Mouse (Mus musculus) G1E (cell line): Measurements from ENCODE around the gene Chml. TPM values are rescaled to one million over a fixed set of nuclear protein-coding genes. Genes with fewer than 3 reads are reported as not detected.

Experiments
- ATAC-seq: 2 replicates; pipeline ENCODE4 v1.8.0; 2016; ENCODE audit warnings: mild to moderate bottlenecking; ENCODE audit not compliant: insufficient number of reproducible peaks, poor library complexity, low FRiP score, severe bottlenecking; ENCODE audit errors: extremely low read depth
- DNase-seq: peaks from one replicate; pipeline ENCODE4 v3.0.0; 2012; ENCODE audit warnings: low spot score
- H3K27me3 ChIP-seq: 2 replicates; pipeline ENCODE4 v1.6.1; 2012; ENCODE audit warnings: mild to moderate bottlenecking, low read length, inconsistent platforms; ENCODE audit not compliant: insufficient read depth
- H3K36me3 ChIP-seq: replicated peaks from 2 replicates; pipeline ENCODE3; 2012; ENCODE audit warnings: mild to moderate bottlenecking, inconsistent platforms
- H3K4me1 ChIP-seq: 2 replicates; pipeline ENCODE4 v1.6.1; 2012; ENCODE audit warnings: low read depth, low read length, inconsistent platforms, mixed read lengths; ENCODE audit not compliant: insufficient read depth
- H3K4me3 ChIP-seq: 2 replicates; pipeline ENCODE4 v1.5.1; 2012; ENCODE audit warnings: low read depth, mild to moderate bottlenecking, inconsistent platforms, low read length, moderate library complexity, mixed read lengths
- H3K9me3 ChIP-seq: replicated peaks from 2 replicates; pipeline ENCODE4 v1.6.1; 2012; ENCODE audit warnings: inconsistent platforms
- CTCF ChIP-seq: IDR thresholded peaks from 2 replicates; pipeline ENCODE4 v1.5.1; 2012; ENCODE audit warnings: low read depth, low read length, inconsistent platforms, mixed read lengths
- GATA1 ChIP-seq: IDR thresholded peaks from 2 replicates; pipeline ENCODE4 v1.6.1; 2012; ENCODE audit warnings: borderline replicate concordance, low read length, inconsistent platforms, mixed read lengths
- GATA2 ChIP-seq: IDR thresholded peaks from 2 replicates; pipeline ENCODE4 v1.6.1; 2012; ENCODE audit warnings: low read depth, low read length, inconsistent platforms, borderline replicate concordance
- POLR2AphosphoS5 ChIP-seq: IDR thresholded peaks from 2 replicates; pipeline ENCODE4 v1.6.1; 2012; ENCODE audit warnings: low read depth, low read length, inconsistent platforms; ENCODE audit not compliant: insufficient replicate concordance
- TAL1 ChIP-seq: conservative IDR thresholded peaks from 2 replicates; pipeline ENCODE4 v1.6.1; 2012; ENCODE audit warnings: low read depth, low read length, inconsistent platforms, mixed read lengths
- polyA plus RNA-seq: library from polyadenylated mRNA; stranded (reverse); fragments of >175 nt; gene quantifications from 2 replicates; pipeline ENCODE4 v1.2.3, GENCODE M21; 2012
- total RNA-seq, 2 experiments: library from RNA; stranded (forward) in 1 of 2; stranded (reverse) in 1 of 2; fragments of 200-1000 nt in 1 of 2; fragments of >200 nt in 1 of 2; fragmentation: Nextera tagmentation in 1 of 2; gene quantifications; 2 replicates each; pipeline ENCODE4 v1.2.3; 2014 to 2017

Chml gene
- total and polyA plus RNA-seq, 3 experiments, result 15.6 to 21.7 (median 17.8) TPM

- TF ChIP-seq CTCF (no peak), POLR2AphosphoS5 (no peak), TAL1 (no peak), GATA1 (no peak), GATA2 (no peak)
- Histone ChIP-seq H3K4me1 (no peaks in the 10 kb centered on the region), H3K36me3 (no peaks in the 10 kb centered on the region), H3K4me3 (no peak overlapping the region), H3K27me3 (no peaks in the 10 kb centered on the region), H3K9me3 (no peaks in the 10 kb centered on the region)
- DNase-seq, result no peak
- ATAC-seq, result no peak
Measured at GRCm38 (mm10) chr1:175701145-175701544, 8.4 kb upstream of the Chml start.

GRCm38 (mm10) chr1:175699796-175700195 is 7.1 kb upstream of the Chml start:
- ATAC-seq, result no peak
- no peak for TF ChIP-seq CTCF
- DNase-seq, result no peak
- no peak overlapping the region for H3K4me3 ChIP-seq
- no peaks in the 10 kb centered on the region for H3K4me1 ChIP-seq
- H3K9me3 ChIP-seq, result no peaks in the 10 kb centered on the region
- no peaks in the 10 kb centered on the region for H3K27me3 ChIP-seq
- H3K36me3 ChIP-seq, result no peaks in the 10 kb centered on the region

- Histone ChIP-seq H3K27me3 (no peaks in the 10 kb centered on the region), H3K4me3 (no peak overlapping the region), H3K36me3 (no peaks in the 10 kb centered on the region), H3K9me3 (no peaks in the 10 kb centered on the region), H3K4me1 (no peaks in the 10 kb centered on the region)
- ATAC-seq (no peak), DNase-seq (no peak)
- TF ChIP-seq TAL1 (no peak), CTCF (no peak), POLR2AphosphoS5 (no peak), GATA1 (no peak), GATA2 (no peak)
Measured at GRCm38 (mm10) chr1:175699375-175699774, 6.7 kb upstream of the Chml start.

- Histone ChIP-seq H3K4me1 (peaks cover 6% of the 10 kb centered on the region), H3K4me3 (no peak within 1 kb of the TSS), H3K36me3 (no peaks in the 10 kb centered on the region), H3K27me3 (no peaks in the 10 kb centered on the region), H3K9me3 (no peaks in the 10 kb centered on the region)
- DNase-seq, result no peak
- no peak for TF ChIP-seq POLR2AphosphoS5
- no peak for TF ChIP-seq GATA2
- no peak for TF ChIP-seq TAL1
- TF ChIP-seq GATA1, result no peak
- no peak for TF ChIP-seq CTCF
- no peak for ATAC-seq
Measured at GRCm38 (mm10) chr1:175698293-175698692, 5.6 kb upstream of the Chml start, which contains the start of gene Wdr64. Gene Wdr64 (plus strand): TSS chr1:175698593.

- TF ChIP-seq TAL1 (no peak), GATA2 (no peak)
- ATAC-seq (no peak), DNase-seq (no peak)
- H3K27me3 ChIP-seq, result no peaks in the 10 kb centered on the region
- H3K36me3 ChIP-seq, result peaks cover 3% of the 10 kb centered on the region
- H3K4me1 ChIP-seq, result peaks cover 17% of the 10 kb centered on the region
- H3K9me3 ChIP-seq, result no peaks in the 10 kb centered on the region
- H3K4me3 ChIP-seq, result peak overlapping the region; percentile 91; the same call in 1 of the 2 replicates
Measured at GRCm38 (mm10) chr1:175693429-175693960, 794 bp upstream of the Chml start.

- ATAC-seq, result peak; percentile 12; the same call in 1 of the 2 replicates
- Histone ChIP-seq H3K27me3 (no peaks in the 10 kb centered on the region), H3K4me1 (peaks cover 17% of the 10 kb centered on the region), H3K4me3 (peak overlapping the region; percentile 91), H3K36me3 (peaks cover 6% of the 10 kb centered on the region), H3K9me3 (no peaks in the 10 kb centered on the region)
- no peak for DNase-seq
- TF ChIP-seq POLR2AphosphoS5 (no peak), GATA1 (no peak), TAL1 (no peak), CTCF (no peak), GATA2 (no peak)
Measured at GRCm38 (mm10) chr1:175692997-175693361, 278 bp upstream of the Chml start.

GRCm38 (mm10) chr1:175691686-175692245 is 935 bp downstream of the Chml start:
- DNase-seq (peak; percentile 8), ATAC-seq (no peak)
- H3K4me1 ChIP-seq, result peaks cover 17% of the 10 kb centered on the region

More at GRCm38 (mm10) chr1:175691686-175692245, 935 bp downstream of the Chml start:
- Histone ChIP-seq H3K36me3 (peaks cover 15% of the 10 kb centered on the region), H3K4me3 (peak overlapping the region; percentile 91), H3K9me3 (no peaks in the 10 kb centered on the region), H3K27me3 (no peaks in the 10 kb centered on the region)
- no peak for TF ChIP-seq GATA2
